Mouse (Mus musculus) spleen, postnatal 14 days (tissue): ENCODE data around the gene Cxcl12.

Experiments used
- DNase-seq, 2 experiments: peaks; one replicate each; pipeline ENCODE4 v3.0.0; 2021 to 2022; ENCODE audit warnings: low spot score in 2 of 2

Gene Cxcl12

DNA sequence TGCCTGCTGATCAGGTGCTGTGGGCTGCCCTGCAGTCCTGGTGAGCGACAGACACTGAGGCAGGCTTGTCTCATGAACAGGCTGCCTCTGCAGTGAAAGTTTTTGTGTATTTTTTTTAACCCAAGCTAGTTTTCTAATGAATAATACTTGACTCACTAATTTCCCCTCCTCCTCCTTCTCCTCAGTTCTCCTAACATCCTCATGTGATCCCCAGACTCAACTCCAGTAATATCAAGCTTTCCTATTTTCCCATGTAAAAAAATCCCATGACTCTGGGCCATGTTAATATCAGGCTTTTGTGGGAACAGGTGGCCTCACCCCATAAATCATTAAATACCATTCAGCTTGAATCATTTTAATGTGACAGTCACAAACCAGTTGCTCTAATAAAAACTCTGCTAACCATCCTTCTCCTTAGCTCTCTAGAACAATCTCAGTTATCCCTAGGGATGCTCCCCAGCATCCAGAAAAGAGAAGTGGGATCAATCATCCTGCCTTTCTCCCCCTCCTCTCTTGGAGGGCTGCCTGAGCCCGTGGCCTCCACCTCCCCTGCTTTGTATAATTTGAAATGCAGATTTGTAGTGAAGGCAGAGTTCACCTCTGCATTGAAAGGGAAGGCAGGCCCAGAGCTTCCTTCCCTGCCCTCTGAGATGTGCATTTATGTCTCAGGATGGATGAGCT, 6.9 kb downstream of the Cxcl12 start:
- DNase-seq, result no peak

DNA sequence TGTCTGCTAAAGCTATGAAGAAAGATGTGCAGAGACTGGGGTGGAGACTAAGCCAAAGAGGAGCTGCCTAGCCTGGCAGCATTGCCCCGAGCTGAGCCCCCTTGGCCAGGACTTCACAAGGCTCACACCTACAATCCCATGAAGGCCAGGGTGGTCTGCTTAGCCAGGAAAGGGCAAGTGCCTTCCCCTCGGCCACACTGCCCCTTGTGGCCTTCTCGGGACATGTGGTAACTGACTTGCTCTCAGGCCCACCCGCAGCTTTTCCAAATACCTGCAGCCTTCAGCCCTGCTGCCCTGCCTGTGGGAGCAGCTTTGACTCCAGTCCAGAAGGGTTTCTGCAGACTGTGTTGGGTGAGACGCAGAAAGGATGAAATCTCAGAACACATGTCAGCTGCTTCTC, 8.1 kb downstream of the Cxcl12 start:
- no peak for DNase-seq

DNA sequence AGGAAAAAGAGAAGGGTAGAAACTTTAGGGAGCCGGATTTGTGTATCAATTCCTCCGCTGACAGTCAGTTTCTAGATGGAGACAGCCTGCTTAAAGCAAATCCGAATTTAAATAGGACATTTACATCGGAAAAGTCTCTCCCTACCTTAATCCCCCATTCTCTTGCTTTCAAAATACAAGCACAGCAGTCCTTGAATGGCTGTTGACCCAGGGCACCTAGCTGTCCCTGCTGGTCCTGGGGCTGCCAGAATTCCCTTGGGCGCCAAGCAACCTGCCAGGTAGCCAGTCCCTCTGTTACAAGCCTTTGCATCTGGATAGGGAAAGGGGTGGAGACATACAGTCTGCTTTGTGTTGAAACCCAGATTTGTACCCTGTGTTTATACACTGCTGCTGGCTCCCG, 12.0 kb downstream of the Cxcl12 start:
- no peak for DNase-seq

DNA sequence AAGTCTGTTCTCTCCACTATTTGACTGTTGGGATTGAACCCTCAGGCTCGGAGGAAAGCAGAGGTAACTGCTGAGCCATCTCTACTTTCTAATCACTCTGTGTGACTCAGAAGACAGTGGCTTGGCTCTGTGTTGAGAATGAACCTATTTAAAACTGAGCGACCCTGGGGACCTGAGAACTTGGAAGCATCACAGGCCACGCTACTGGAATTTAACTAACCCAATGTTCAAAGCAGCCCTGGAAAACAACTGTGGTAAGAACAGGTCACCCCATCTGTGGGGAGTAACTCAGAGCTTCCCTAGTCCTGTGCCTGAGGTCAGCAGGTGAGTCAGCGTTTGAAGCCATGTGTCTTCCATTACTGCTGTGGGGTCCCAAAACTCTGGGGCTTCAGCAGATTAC, 17.0 kb downstream of the Cxcl12 start:
- no peak for DNase-seq

DNA sequence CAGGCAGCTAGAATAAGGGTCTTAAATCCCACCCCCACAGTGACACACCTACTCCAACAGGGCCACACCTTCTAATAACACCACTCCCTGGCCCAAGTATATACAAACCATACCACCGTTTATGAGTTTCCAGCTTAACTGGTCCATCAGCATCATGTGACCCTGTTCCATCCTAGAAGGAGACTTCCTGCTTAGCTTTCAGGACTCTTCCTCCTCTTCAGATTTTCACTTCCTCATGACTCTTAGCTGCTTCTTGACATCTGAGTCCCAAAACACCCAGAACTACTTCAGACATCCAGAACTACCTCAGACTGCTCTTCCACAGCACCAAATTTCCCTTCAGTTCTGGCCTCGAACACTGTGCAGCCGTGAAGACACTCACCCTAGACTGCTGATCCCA, 22.1 kb downstream of the Cxcl12 start:
- DNase-seq, result no peak

DNA sequence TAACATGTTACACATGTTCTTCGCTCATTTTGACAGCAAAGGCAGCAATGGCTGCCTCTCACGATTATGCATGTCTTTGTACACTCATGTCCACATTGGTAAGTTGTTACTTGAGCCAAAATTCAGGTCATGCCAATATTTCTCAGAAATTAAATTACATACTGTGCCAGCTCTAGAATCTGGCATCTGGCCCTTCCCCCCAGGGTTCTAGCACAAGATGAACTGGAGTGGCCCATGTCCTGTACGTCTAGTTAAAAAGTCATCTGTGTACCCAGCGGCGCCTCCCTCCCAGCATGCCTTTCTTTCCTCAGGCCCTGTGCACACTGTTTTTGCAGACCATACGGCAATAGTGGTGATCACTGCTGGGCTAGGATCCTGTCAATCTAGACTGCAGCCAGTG, 23.4 kb downstream of the Cxcl12 start:
- no peak for DNase-seq

DNA sequence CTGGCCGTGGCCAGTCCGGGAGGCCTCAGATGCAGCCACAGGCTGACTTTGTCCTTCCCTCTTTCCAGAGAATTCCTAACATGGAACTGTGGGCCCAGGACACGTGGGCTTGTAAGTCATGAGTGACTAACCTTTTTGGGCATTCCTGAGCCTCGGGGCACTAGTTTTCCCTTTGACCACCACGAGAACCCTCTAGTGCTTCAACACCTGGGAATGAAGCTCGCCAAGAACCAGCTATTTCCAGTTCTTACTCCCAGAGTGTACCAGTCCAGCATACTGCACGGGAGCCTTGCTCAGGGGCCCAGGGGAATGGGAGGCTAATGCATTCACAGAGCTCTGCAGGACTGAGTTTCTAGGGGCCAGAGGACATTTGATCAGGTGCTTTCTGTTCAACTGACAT, 24.3 kb downstream of the Cxcl12 start:
- no peak for DNase-seq

DNA sequence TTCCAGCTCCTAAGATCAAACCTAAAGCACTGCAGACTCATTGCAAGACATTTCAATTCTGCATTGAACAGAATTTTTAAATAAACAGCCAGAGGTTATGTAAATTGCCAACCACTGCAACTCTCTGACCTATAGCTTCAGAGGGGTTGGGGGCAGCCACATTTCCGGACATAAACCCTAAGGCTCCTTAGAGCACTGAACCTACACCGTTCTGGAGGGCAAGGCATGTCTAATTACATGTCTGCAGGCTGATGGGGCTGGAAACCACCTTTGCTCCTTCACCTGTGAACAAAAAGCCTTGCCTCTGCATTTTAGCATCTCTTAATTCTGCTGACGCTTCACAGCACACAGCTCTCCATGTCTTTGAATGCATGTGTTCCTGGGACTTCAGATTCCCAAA, 26.9 kb downstream of the Cxcl12 start:
- DNase-seq, result no peak

DNA sequence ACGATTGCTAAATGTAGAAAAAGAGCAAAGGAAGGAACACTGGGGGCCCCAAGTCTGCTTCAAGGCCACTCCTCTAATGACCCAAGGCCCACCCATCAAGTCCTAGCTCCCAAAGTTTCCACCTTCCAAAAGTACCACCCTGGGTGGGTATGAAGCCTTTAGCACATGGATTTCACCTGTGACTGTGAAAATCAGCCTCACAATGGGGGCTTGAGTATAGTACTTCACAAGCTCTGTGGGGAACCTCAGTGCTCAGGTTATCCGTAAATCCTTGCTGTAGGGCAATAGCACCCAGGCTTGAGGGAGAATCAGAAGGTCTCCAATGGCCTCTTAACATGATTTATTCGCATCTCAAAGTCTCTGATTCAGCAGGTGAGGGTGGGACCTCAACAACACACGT, 30.5 kb downstream of the Cxcl12 start:
- no peak for DNase-seq

DNA sequence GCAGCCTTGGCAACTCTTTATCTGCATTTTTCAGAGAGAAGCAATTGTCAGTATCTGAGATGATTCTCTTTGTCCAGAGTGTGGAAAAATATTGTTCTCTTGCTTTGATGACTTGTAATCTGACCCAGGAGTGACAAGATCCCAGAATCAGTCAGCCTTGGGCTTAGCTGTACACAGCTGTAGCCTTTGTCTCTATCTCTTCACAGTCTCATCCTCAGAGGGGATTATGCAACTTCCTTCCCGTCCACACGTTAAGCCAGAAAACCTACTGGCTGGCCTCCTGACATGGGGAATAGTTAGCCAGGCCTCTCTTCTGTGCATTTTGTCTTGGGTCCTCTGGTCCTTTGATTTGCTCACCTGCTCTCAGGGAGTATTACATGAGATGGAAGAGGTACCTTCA, 31.4 kb downstream of the Cxcl12 start:
- no peak for DNase-seq

DNA sequence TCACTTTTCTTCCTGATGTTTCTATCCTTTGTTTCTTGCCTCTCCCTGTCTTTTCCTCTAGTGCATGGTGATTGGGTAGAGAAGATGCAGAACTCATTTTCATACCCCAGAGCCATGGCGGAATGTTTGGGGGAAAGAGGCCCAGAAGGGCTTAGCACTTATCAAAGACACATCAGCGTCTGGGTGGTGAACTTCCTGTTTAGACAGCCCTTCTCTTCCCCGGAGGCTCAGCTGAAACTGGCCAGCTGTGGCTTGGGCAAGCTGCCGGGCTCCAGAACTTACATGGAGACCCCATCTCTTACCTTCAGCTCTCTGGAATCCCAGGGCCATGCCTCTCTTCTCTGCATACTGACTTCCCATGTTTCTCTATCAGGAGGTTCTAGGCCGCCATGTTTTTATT, 32.6 kb downstream of the Cxcl12 start:
- no peak for DNase-seq

DNA sequence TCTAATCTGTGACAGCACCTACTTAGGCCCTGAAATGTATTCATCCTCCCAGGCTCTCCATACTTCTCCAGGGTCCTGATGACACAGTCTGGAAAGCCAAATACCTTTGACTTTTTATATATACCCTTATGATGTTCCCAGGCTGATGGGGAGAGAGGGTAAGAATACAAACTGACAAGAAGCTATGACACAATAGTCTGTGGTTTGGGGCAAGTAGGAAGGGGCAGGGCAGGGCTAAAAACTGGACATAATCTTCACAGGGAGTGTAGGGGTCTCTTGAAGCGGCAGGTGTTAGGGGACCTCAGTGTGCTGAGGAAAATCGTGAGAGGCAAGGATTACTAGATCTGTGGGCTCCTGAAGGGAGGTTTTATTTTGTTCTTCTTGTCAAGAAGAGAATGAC, 33.1 kb downstream of the Cxcl12 start:
- no peak for DNase-seq

DNA sequence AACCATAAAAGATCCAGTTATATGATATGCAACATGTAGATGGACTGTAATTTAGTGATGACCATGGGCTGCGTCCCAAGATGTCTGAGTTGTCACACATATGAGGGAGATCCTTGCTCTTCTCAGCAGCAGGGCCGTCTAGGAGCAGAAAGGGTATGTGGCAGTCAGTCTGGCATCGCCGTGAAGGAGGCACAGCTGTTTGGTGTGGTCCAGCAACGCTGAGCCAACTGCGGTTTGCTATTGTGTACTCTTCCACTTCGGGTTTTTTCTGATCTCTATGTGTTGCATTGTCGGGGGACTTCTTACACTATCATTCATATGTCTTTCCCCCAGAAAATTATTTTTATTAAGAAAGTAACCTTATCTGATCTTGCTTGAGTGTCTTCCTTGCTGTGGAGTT, 33.5 kb downstream of the Cxcl12 start:
- DNase-seq, result no peak

DNA sequence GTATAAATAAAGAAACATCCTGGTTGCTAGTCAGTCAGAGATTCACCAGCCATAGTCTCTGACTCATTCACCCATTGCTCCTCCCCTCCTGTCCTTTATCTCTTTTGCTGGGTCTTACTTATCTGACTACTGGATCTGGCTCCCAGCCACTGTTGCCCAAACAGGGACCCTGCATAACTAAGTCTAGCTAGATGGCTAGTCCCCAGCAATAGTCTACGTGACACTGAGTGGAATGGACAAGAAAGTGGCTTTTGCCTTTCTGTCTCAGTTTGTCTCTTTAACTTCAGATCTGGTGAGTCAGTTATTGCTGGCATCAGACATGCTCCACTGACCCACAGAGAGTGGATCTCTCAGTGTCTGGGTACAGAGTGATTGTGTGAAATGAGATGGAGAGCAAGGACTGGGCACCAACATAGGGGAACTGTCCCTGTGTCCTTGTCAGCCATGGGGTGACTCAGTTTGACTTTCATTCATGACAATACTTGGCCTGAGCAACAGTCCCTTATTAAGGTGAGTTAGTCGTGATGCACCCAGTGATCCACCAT, 34.6 kb downstream of the Cxcl12 start:
- no peak for DNase-seq

DNA sequence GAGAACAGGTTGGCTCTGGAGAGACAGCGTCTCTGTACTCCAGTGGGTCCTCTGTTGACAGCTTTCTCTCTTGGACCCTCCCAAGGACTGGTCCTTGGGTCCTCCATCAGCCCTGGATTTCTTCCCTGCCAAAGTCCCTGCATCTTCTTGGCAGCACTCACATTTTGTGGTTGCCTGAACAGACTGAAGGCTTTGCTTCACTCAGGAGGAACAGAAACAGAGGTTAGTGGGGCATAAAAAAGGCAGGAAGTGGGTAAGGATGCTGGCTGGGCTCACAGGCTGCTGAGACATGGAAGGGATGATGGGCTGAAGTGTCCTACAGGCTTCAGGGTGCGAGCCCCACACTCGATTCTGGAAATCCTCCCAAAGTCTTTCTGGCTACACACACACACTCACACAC, 35.8 kb downstream of the Cxcl12 start:
- no peak for DNase-seq

DNA sequence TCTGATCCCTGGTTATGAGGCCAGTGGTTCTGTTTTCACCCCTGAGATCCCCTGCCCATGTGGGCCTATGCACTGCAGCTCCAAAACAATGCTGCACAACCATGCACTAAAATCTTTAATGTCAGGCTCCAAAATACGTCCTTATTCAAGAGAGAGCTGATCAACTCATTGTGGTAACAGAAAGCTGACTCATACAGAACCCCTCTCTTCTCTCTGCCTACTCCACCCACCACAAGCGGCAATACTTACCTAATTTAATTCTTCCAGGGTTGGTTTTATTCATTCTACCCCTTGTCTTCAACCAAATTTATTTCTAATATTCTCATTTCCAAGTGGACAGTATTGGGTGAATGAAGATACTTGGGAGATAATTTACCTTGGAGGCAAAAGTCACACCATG, 38.5 kb downstream of the Cxcl12 start:
- no peak for DNase-seq

DNA sequence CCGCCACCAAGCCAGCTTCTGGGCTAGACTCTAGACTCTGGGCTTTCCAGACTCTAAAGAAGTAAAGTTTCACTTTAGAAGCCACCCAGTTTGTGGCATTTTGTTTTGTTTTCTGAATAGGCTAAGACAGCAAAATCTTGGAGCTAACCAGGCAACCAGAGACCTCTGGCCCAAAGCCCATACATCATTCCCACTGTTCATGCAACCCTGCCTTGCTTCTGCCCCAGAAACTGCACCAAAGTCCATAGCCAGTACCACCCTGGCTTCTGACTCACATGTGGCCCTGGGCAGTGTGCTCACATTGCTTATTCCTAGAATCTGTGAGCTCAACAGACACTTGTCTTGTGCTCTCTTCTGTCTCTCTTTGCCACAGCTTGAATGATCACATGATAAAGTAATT, 39.0 kb downstream of the Cxcl12 start:
- DNase-seq, result no peak

DNA sequence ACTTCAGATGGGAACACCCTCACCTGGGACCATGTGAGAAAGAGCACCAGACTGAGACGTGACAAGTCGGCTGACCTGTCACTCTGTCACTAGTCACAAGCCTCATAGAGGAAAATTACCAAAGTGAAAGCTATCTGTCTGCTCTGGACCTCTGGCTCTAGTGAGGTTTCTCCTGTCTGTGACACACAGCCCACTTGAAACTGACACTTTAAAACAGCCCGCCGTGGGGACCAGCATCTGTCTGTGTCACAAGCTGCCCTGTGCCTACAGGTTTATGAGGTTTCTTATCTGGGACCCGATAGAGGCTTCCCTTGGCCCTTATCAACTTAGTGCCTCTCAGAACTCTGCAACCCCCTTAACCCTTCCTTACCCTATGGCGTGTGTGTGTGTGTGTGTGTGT, 41.8 kb downstream of the Cxcl12 start:
- no peak for DNase-seq

DNA sequence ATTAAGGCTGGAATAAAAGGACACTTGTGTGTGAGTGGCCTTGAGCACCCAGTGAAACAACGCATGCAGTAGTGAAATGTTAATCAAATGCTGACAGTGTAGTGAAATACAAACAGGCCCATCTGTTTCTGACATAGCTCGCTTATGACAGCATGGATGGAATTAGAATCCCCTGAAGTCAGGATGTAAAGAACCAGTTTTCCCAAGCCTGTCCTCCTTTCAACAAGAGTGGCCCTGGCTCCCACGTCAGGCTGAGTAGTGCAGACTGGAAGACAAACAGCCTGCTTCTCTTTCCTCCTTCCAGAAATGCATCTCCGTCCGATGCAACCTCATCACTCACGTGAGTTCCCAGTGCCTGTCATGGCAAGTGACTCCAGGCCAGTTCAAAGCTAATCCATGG, 42.2 kb downstream of the Cxcl12 start:
- DNase-seq, result no peak

DNA sequence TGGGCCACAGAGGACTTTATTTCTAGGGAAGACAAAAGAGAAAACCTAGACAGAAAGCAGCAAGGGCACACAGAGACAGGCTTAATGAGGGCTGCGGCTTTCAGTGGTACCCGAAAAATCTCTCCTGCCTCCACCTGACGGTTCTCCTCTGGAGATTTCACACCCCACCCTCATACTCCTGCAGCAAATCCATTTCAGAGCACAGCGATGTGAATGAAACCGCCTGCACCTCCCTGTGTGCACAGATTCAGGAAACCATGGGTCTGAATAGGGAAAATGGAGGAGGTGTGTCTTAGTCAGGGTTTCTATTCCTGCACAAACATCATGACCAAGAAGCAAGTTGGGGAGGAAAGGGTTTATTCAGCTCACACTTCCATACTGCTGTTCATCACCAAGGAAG, 46.2 kb downstream of the Cxcl12 start:
- no peak for DNase-seq

DNA sequence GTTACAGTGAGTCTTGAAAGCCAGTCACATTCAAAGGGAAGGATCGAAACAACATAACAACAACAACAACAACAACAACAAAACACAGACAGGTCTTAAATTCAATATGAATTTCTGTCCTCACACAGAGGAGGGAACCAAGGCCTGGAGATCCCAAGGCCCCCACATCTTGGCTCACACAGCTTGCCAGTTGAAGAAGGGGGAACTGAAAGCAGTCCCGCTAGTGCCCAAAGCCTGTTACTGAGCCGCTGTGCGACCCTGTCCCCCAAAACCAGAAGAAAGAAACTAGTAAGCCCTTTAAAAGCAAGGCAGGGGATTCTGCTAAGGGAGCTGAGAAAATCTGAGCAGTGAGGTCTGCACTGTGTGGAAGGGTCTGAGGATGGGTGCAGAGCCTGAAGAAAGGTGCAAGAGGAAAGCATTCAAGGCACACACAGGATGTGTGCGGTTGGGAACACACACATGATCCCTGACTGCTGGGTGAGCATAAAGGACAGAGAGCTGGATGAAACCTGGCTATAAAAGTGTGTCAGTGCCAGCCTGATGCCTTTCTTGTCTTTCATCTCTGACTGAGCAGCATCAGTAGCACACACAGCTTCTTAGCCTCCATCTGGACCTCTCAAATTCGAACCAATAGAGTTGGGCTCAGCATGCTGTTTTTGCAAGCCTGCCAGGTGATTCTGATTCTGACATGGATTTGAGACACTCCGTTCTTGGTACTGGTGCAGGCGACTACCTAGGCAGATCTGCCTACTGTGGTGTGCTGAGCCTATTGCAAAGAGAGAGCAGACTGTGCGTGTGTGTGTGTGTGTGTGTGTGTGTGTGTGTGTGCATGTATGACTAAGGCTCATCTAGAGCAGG, 50.3 kb downstream of the Cxcl12 start:
- no peak for DNase-seq

DNA sequence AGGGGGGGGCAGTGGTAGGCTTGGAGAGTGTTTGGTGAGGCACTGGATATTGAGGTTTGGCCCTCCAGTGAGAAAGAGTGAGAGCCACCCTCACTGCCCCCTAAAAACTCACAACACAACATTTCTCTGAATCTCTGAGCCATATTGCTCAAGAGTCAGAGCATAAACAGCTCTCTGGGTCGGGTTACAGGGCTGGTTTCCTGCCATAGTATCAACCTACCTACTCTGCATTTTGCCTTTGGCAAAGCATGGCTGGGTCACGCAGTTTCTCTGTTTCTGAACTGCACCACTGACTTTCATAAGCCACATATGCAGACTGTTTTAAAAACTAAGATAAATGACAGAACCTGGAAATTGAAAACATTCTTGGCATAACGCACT, 51.0 kb downstream of the Cxcl12 start:
- DNase-seq, result no peak

DNA sequence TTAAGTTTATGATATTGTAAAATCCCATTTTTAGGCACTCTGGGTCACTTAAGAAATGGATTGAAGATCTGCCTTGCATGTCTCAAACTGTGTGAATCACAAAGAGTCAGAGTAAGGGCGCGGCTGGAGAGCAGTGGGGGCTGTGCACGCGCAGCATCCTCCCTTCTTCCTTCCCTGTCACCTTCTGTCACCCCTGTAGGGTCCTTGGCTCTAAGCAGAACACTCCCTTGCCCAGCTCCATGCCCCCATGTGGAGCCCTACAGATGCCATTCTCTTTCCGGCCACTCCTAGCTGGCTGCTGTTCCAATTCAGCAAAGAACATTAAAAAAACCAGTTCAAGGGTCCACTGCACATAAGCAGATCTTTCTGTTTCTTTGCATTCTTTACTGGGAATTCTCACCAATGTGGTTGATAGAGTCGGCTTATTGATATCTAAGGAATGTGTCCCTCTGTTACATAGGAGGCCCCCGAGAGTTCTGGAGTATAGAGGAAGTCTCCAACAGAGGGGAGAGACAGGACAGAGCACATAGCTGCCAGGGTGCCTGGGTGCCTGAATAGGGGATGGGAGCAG, 51.7 kb downstream of the Cxcl12 start:
- no peak for DNase-seq
